Mouse (Mus musculus): ENCODE data around the gene Exosc1. TPM values are rescaled to one million over a fixed set of nuclear protein-coding genes. Genes with fewer than 3 reads are reported as not detected.
"Not testable (repeated sequence)": the region's sequence is repeated elsewhere in the genome, so short reads cannot be mapped to it uniquely, and the experiment has no call there.

The Exosc1 gene
- 24.0 and 30.3 TPM in 2 replicates for total RNA-seq (2021)
- long read RNA-seq, transcript Exosc1-201 (8 exons, 1,018 nt) = major isoform, 25 of 34 reads
- long read RNA-seq, partial matches to known transcripts = 3 of 34 reads
- long read RNA-seq, other reads (novel, unspliced or antisense) = 6 of 34 reads

DNA sequence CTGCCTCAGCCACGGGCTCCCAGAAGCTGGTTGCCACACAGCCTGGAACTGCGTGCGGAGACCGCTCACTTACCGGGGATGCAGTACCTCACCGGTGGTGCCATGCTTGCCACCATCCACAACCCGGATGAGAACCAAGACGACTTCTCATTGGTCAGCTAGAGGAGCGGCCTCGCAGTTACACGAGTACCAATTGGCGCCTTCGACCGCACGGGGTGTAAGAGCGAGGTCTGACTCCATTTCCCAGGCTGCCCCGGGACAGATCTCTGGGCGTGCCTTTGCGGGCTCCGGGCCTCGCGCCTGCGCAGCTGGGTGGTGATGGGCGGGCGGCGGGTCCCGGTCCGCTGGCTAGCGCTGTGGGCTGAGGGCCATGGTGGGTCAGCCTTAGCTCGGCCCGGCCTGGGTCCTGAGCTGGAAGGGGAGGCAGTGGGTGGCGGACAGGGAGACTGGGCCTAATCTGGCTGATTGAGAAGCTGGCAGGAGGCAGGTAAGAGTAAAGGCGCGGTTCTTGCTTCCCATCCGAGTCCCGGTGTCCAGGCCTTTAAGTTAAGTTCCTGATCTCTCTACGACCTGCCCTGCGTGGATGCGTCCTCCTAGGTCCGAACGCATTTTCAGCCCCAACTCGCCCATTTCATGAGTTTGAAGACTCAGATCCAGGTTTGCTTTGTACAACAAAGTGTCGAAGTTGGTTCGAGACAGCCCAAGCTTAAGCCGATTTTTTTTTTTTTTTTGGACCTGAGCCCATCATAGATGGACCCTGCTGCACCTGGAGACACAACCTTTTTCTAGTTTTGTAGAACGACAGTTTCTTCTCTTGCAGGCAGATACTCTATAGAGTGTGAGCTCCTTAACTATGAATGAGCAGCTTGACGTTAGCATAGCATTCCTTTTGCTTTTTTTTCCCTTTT, at the start of gene Exosc1, which contains the start of gene Zdhhc16:
Gene Exosc1, minus strand, starts transcription at position 245 of the 908 bp plus-strand sequence.
Gene Zdhhc16, plus strand, starts transcription at position 302 of the 908 bp plus-strand sequence.
- peak; percentile 99 for DNase-seq

- DNase-seq = no peak
These were observed 49.5 kb upstream of the Exosc1 start for GRCm38 (mm10) chr19:41982791-41983150.

DNA sequence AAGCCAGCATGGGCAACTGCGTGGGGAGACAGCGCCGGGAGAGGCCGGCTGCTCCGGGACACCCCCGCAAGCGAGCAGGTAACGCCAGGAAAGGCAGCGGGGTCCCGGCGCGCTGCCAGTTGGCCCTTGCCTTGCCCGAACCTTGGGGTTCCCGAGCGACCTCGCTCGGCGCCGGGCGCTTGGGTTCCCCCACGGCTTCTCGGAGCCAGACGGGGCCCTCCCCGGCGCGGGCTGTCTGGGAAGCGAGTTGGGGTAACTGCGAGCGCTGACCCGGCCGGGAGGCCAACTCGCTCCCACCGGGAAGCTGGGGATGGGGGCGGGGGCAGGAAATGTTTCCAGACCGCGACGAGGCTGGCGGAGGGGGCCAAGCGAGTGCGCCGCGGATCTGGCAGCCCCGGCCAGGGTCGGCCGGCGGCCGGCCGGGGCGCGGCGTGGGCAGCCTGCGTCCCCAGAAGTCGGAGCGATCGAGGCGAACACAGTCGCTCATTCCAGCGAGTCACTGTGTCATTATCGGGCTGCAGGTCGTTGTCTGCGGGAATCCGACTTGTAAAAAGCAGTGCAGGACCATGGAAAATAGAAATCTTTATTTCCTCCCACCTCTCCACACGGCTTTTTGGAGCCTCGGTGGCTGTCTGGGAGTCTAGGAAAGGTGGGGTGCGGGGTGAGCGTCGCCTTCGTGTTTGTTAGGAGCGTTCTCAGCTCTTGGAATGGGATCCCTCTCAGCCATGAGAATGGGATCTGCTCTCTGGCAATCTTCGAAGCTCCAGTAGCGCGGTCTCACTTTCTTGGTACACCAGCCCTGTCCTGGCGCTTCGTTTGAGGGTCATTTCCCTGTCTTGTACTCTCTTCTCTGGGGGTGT, 48.9 kb upstream of the Exosc1 start:
- peak; percentile 59 for DNase-seq

DNA sequence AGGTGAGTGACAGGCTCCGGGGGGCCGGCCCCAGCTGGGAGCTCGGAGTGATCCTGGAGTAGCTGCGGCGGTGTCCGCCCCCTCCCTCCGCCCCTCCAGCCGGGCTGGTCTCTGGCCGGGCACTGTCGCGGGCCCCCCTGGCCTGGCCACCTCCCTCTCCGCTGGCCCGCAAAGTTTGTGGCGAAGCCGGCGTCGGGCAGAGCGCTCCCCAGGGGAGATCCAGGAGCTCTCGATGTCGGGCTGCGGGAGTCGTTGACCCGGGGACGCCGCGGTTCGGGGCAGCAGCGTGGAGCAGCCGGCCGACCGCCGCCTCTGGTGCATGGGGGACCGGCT, 48.3 kb upstream of the Exosc1 start, which contains the start of gene Ubtd1:
Gene Ubtd1, plus strand, starts transcription at position 169 of the 333 bp plus-strand sequence.
- no peak for DNase-seq

DNA sequence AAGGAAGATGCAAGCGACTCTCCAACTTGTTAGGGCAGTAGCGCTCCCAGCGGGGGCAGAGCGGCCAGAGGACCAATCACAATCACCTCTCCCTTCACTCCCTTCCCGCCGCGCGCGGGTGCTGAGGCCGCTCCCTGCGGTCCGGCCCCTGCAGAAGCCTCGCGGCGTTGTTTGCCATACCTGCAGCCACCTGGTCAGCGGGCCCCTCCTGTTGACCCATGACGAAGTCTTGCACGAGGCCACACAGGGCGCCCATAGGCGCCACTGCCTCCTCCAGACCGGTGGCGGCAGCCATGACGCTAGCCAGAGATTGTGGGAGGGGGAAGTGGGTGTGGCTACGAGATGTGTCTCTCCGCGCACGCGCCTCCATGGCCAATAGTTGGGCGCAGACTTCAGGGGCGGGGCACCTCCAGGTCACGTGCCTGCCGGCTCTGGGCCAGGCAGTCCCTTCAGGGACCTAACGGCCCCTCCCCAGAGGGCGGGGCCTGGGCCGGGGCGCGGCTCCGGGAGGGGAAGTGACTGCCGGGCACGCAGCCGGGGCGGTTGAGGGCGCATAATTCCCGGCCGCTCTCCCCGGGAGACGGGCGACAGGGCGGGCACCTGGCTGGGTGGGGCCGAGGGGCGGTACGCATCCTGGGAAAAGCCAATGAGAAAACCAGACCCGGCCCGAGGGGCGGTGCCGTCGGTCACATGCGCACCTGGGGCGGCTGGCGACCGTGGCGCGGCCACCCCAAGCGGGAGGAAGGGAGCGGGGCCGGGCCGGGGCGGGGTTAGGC, 47.8 kb upstream of the Exosc1 start, which contains the start of gene Mms19:
Gene Mms19, minus strand, starts transcription at position 339 of the 776 bp plus-strand sequence.
- DNase-seq = peak; percentile 98

- no peak for DNase-seq
These were observed 47.2 kb upstream of the Exosc1 start for GRCm38 (mm10) chr19:41980422-41980818.

DNA sequence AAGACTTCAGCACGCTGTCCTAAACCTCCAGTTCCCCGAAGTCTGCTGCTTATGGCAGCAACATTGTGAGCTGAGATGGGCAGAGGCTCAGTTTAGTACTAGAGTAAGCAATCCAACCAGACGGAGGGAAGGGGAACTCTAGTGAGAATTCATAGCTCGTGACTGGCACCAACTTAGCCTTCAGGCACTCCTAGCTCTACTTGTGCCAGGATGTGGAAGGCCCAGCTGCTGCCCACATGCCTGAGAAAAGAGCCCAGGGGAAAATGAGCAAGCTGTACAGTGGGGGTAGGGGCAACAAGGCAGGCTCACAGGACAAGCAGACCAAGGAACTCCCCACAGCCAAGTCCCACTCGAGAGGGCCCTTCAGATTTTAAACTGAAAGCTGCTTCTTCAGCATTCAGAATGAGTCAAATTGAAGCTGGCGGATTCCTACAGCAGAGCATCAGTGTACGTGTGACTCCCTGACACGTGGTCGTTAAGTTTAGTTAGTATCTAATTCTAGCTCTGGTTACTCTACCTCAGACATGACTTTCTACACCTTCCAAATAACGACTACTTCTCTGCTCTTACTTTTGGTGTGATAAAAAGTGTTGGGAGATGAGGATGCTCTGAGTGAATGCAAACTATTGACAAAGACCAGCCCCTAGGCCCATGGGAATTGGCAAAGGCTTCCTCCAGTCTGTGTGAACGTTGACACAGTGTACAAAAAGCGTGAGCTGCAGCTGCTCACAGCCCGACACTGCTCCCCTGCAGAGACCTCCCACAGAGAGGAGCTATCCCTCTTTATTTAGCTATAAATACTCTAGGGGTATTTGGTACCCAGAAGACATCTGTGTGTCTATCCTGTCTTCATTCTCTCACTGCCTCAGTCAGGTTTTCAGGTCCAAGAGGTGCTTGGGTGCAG, 40.9 kb upstream of the Exosc1 start:
- DNase-seq = no peak

GRCm38 (mm10) chr19:41969618-41970017, 36.4 kb upstream of the Exosc1 start:
- no peak for DNase-seq

DNA sequence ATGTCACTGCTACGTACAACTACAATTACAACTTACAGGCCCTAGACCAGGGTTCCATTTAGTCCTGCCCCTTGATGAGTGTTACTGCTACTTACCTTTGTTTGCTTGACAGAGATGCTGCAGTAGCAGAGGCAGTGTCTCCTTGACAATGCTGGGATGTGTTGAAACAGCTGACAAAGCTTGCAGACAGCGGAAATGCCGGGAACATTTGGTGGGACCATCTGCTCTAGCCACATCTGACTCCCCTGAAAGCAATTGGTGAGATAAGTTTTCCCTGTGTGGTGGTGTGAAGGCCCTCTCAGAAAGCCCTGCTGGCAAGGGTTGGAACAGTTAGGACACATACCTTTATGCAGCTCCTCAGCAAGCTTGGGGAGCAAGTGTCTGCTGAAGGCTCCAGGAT, 20.4 kb upstream of the Exosc1 start:
- no peak for DNase-seq

DNA sequence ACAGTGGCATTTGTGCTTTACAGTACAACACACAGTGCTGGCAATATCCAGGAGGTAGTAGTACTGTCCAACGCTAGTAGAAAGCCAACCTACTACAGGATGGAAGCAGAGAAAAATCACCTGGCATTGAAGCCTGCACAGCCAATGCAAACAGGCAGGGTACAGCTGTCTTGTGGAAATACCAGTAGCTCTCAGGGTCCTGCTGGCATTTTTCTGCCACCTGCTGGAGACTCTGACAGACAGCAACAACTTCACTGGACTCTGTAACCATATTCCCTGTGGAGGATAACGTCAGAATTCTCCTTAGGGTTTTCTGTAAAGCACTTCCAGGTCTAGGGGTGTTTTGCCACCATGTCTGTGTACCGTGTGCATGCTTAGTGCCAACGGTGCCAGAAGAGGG, 19.1 kb upstream of the Exosc1 start:
- DNase-seq = no peak

DNA sequence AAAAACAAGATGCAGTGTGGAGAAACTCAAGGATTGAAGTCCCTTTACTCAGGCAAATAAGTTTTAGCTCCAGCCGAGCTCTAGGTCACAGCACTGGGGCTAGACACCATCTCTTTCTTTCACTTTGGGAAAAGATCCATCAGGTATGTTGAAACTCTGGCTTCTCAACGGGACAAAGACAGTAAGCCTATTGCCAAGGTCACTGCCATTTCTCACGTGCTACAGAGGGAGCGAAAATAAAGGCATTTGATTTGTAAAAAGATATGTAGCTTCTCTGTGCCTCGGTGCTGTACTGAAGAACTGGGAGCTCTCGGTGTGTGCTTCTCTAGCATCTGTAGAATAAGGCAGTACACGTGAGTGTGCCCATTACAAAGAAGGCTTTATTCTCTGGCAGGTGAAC, 10.6 kb upstream of the Exosc1 start:
- no peak for DNase-seq

DNA sequence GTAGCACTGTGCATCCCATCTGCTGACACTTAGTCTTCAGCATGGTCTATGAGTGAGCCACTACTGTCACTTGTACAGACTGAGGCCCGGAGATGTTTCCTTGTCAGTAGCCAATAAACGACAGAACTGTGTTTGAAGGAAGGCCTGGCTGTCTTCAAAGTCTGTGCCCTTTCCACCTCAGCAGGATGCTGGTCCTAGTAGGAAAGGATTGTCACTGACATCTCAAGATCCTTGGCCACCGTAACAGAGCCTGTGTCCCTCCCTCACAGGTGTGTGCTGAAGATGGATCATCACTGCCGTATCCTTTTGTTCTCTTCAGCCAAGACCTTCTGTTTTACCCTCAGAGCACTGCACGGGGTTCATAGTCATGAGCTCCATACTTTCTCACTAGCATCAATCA, 5.3 kb upstream of the Exosc1 start:
- no peak for DNase-seq

- DNase-seq = no peak
These were observed 2.7 kb upstream of the Exosc1 start for GRCm38 (mm10) chr19:41935921-41936320.

GRCm38 (mm10) chr19:41934124-41934523, 901 bp upstream of the Exosc1 start:
- no peak for DNase-seq

- DNase-seq = no peak
These were observed 537 bp downstream of the Exosc1 start for GRCm38 (mm10) chr19:41932686-41933085.

- DNase-seq = no peak
These were observed 12.7 kb downstream of the Exosc1 start for GRCm38 (mm10) chr19:41920412-41921067.

- no peak for DNase-seq
These were observed 13.8 kb downstream of the Exosc1 start for GRCm38 (mm10) chr19:41919471-41919870.

DNA sequence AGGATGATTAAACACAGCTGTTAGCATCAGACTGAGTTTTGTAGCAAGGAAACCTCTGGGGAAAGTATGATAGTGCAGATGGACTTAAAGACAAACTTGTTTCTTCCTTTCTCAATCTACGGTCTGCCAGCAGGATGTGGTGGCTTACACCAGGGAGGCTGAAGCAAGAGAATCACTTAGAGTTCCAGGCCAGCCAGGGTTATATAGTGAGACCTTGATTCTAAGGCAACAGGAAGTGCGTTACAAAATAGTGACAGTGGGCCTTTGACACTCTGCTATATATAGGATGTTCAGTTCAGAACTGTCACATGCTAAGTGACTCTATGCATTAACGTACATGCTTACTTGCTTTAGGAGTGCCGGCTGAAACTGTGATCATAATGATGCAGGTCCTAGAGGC, 16.4 kb downstream of the Exosc1 start:
- DNase-seq = no peak

GRCm38 (mm10) chr19:41915294-41915693, 17.9 kb downstream of the Exosc1 start:
- DNase-seq = no peak

DNA sequence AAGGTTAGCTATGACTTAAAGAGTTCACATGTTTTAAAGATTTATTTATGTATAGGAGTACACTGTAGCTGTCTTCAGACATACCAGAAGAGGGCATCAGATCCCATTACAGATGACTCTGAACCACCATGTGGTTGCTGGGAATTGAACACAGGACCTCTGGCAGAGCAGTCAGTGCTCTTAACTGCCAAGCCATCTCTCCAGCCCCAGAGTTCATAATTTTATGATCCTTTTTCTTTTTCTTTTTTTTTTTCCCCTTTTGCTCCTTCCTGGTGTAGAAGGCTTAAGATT, 18.7 kb downstream of the Exosc1 start:
- DNase-seq = not testable (repeated sequence)

Measured in adrenal gland, postnatal 25 days (tissue).